Mouse (Mus musculus) olfactory bulb, adult 2 months (tissue): Measurements from ENCODE around the gene Lrr1.

Experiments
- CTCF ChIP-seq: fragments of 200-500 bp; IDR thresholded peaks from 2 replicates; pipeline ENCODE4 v1.5.1; 2012; ENCODE audit warnings: low read depth, mild to moderate bottlenecking, low read length, moderate library complexity; ENCODE audit not compliant: insufficient read depth
- POLR2A ChIP-seq: fragments of 200-500 bp; IDR thresholded peaks from 2 replicates; pipeline ENCODE4 v1.6.1; 2012; ENCODE audit warnings: mild to moderate bottlenecking, low read depth, low read length, moderate library complexity; ENCODE audit not compliant: insufficient read depth

DNA sequence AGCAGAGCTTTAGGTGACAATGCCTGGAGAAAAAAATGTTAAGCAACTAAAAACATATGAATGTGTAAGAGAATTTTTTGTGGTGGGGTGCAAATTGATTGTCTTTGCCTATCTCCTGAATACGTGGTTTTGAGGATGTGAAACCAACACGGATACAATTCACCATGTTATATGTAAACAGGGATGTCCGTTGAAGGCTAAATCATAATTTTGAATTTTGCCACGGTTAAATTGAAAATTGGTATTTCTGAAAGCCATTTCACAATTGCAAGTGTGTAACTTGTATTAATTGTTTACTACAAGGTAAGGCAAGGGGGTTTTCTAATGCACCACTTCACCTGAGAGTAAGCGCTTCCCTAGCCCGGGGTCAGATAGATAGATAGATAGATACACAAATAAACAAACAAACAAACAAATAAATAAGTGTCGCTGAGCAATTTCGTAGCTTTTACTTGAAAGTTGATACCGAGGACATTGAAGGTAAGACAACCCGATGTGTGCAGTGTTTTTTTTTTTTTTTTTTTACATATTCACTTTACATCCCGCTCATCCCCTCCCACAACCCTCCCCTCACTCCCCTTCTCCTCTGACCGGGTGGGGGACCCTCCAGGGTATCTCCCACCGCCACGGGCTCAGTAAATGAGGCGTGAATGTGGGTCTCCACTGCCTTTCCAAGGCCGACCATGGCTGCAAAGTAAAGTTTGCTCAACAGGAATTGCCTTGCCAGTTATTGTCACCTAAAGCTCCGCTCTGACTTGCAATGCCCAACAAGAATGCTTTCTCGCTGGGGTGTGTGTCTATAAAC is 756 bp upstream of the Lrr1 start:
- no peak for TF ChIP-seq CTCF
- TF ChIP-seq POLR2A: no peak
